Mouse (Mus musculus): ENCODE measurements around the gene Fkbp1a.

Fkbp1a gene

DNA sequence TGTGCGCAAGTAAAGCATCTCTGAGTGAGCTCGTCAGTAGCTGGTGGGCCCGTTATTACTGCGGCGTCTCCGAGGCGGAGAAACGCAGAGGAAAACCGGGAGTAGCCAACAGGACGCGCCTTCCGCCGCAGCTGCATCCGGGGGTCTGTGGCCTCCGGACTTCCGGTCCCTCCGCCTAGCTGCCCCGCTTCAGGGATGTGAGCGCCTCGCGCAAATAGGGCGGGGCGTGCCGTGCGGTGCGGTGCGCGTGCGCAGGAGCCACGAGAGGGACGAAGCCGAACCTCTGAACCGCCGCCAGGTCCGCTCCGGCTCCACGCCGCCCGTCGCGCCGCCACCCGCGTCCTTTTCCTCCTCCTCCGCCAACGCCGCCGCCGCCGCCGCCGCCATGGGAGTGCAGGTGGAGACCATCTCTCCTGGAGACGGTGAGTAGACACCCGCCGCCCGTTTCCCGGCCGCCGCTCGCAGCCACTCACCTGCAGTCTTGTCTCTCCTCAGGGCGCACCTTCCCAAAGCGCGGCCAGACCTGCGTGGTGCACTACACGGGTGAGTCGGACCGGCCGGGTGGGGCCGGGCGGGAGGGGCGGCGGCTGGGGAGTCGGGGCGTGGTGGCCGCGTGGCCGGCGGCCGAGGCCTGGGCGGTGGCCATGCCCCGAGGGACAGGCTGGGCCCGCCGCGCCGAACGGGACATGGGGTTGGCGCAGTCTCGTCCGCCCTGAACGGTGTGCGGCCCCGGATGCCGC, at the start of gene Fkbp1a:
Gene Fkbp1a (plus strand): TSS at position 161 of the 740 bp plus-strand sequence.
- peak; percentile 87 to 94 for DNase-seq (ENCODE audit: low spot score in 2 of 2)

DNA sequence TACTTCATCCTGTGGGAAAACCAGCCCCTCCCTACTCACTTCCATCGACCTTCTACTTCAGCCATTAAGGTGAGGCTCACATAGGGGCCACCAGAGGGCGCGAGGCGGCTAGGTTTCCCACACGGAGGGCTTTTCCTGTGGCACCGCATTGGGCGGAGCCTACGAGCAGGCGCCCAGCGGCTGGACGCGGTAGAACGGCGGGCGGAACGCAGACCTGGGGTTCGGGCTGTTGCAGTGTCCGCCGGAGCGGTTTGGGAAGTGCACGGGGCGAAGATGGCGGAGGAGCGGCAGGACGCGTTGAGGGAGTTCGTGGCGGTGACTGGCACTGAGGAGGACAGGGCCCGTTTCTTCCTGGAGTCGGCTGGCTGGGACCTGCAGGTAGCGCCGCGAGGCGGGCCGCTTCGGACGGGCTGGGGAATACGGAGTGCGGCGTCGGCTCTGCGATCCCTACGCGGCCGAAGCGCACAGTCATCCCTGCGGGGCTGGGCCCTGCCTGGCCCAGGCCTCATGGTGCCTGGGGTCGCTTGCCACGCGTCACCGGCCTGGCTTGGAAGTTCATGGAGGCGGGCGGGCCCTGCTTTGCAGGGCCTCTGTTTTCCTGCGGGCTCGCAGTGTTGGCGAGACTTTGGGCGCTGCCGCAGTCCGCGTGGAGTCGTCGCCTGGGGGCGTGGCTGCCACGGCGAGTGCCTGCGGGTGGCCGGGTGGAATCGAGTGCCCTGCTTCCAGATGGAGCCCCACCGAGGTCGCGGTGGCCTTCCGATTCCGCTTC, 48.1 kb upstream of the Fkbp1a start, which contains the start of gene Nsfl1c:
Gene Nsfl1c (plus strand): TSS at position 148 of the 769 bp plus-strand sequence.
- peak; percentile 95 for DNase-seq (ENCODE audit: low spot score in 2 of 2)

DNA sequence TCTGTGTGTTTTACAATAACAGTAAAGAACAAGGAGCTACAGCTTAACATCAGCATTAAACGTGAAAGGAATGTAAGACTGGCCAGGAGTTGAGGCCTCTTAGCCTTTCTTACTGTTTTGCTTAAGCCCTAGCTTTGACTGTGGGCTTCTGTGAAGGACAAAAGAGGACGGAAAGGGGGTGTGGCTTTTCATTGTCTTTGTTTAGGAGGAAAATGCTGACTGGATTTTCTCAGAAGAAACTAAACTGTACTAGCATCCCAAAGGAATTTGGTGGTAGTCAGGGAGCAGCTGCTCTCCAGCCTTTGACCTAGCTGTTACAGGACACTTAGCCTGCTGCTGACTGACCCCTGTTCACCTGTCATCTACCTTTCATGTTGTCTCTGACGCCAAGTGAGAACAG, 43.9 kb upstream of the Fkbp1a start:
- DNase-seq (ENCODE audit: low spot score in 2 of 2): no peak

DNA sequence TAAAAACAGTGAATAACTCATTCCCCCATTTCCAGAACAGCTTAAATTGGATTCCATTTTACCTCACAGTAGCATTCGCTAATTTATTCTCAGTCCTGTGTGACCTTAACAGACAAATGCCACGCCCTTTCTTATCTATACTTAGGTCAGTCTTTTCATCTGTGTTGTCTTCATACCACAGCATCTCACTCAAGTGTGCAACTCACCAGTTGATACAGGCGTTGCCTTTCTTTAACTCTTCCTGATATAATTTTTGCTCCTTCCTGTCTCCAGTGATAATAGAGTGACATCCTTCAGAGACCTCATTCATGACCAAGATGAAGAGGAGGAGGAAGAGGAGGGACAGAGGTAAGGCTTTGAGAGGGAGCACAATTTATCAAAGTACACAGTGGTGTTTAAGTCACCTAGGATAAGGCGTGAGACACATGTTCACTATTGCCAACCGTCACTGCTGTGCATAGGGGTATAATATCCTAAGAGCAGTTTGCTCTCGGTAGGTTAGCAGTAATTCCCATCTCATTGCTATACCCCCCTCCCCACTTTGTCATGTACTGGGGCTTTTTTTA, 41.8 kb upstream of the Fkbp1a start:
- DNase-seq (ENCODE audit: low spot score in 2 of 2): no peak

DNA sequence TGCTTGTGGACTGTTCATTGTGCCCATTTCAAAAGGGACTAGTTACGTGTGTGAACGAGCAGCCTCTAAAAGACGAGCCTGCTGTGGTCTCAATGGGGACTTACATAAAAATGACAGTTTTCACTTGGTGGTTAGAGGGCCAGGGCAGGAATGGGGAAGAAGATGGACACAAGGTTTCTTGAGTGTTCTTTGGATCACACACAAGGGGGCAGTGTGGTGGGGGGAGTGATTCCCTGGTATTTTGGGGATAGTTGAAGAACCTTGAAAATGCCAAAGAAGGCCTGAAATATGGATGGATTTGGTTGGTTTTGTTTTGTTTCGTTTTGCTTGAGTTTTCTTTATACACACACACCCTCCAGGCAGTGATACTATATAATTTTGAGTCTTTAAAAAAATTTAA, 38.1 kb upstream of the Fkbp1a start:
- DNase-seq (ENCODE audit: low spot score in 2 of 2): no peak

DNA sequence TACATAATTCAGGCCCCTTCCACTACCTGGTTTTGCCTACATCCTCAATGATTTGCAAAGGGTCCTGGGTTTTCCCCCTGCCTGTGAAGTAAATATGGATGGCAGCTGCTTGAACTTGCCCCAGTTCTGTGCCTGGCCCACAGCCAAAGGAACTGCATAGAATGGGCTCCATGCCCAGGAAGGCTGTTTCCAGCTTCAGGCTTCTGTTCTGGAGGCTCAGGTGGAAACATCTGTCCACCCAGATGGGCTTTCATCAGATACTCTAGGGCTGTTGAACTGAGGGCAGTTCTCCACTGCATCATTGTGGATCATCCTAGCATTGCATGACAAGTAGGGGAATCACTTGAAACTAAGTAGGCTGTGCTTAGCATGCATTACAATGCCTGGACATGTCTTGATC, 30.1 kb upstream of the Fkbp1a start:
- peak; percentile 25 to 50 for DNase-seq (ENCODE audit: low spot score in 2 of 2)

DNA sequence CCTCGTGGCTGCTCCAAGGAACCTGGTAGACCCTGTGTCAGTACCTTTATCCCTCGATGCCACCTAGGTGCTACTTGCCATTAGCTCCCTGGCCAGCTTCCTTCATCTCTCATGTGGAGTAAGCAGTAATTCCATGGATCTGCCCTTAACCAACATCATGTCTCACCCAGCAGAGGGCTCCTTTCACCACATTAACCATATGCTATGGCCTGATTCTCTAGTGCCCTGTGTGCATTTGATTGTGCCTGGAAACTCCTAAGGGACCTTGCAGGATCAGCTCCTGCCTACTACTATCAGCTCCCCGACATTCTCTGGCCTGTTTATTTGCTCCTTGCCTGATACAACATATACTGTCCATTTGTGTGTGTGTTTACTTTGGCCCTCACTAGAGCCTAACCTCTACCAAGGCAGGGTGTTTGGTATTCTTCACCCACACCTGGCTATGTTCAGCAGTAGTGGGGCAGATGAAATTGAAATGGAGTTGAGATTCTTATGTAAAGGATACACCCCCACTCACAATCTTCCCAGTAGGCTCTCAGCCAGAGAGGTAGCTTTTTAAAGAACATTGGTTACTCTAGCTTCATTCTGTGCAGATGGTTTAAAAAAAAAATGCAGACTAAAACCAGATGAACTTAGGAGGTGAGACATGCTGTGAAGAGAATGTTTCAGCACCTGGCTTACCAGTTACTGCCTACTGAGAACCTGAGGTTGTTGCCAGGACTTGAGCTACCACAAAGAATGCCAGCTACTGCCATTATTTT, 28.6 kb upstream of the Fkbp1a start:
- no peak for DNase-seq (ENCODE audit: low spot score in 2 of 2)

DNA sequence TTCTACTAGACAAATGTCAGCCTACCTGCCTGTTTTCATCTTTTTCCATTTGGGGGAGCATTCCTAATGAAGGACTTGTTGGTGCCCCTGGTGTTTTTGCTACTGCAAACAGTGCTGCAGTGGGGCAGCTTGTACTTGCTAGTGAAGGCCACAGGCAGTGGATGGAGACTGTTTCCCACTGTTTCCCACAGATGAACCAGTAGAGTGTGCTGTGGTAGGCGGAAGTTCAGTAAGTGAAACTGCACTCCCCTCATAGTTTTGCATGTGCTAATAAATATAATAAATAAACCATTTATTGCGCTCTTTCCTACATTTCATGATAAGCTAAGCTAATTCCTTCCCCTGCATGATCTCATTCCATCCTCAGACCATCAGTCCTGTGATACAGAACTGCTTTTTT, 23.3 kb upstream of the Fkbp1a start:
- DNase-seq (ENCODE audit: low spot score in 2 of 2): no peak

DNA sequence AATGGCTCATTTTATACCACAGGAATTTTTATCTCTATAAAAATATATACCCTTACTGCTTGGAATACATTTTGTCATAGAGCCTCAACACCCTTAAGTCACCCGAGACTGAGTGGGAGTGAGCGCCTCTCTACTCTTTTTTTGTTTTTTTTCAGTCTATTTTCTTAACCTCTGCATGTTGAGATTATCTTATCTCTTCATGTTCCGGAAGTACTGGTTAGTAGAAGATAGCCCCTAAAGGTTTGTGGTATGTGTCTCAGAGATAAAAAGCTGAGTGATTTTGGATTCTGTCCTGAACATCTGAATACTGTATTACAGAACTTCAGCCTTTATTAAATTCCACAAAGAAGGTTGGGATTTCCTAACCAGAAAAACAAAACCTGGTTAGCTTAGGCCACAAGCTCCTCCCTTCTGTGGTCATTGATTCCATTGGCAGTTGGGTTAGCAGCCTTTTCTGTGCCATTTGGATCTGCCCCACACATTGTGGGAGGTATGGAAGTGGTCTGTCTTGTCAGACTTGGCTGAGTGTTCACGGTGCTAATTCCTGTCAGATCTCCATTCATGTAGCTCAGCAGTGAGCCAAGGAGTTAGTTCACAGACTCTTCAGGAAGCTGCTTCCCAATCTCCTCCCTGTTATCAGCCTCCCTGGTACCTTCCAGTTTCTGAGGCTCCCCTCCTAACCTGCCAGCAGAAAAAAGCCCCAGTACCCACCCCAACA, 17.8 kb upstream of the Fkbp1a start:
- no peak for DNase-seq (ENCODE audit: low spot score in 2 of 2)

DNA sequence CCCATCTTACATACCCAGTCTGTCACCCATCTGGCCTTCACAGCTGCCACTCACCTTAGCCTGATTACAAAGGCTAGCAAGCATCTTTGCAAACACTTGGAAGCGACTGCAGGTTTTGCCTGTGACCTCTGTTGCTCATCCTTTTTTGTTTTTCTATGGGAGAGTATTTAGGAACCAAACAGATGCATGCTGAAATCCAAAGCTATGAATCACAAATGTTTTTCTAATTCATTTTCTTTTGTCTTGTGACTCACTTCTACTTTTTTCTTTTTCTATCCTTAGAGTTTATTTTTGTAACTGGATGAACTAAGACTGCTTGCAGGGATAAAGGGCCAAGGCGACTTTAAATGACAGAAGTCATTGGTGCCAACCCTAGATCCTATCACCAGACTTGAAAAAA, 16.8 kb upstream of the Fkbp1a start:
- no peak for DNase-seq (ENCODE audit: low spot score in 2 of 2)

DNA sequence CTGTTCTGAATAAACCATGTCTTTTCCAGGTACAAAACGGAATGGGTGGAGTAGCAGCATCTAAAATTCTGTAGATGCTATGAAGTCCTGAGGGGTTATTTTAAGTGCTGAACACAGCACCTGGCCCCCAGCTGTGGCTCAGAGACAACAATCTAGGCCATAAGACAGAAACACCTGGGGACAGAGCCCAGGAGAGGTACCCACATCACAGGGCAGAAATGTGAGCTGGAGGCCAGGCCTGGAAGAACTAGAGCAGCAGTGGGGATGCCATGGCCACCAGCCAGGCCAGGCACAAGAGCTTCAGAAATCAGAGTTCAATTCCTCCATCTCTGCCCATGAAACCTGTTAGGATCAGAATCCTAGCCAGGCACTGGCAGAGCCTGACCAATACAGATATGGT, 14.2 kb upstream of the Fkbp1a start:
- no peak for DNase-seq (ENCODE audit: low spot score in 2 of 2)

DNA sequence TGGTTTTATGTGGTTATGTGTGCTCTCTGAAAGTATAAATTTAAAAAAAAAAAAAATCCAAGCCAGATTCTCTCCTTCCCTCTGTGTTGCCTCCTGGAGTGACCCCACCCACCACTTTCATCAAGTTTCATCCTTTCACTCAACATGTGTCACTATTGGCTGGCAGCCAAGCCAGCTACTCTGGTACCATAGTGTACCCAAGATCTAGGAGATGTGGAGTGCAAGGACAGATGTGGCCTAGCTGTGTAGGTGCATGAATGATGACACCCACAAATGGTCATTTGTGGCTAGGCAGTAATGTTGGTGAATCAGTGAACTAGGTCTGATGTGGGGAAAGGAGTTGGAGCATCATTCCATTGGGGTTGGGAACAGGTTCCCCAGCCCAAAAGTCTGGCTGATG, 13.1 kb upstream of the Fkbp1a start:
- DNase-seq (ENCODE audit: low spot score in 2 of 2): no peak

DNA sequence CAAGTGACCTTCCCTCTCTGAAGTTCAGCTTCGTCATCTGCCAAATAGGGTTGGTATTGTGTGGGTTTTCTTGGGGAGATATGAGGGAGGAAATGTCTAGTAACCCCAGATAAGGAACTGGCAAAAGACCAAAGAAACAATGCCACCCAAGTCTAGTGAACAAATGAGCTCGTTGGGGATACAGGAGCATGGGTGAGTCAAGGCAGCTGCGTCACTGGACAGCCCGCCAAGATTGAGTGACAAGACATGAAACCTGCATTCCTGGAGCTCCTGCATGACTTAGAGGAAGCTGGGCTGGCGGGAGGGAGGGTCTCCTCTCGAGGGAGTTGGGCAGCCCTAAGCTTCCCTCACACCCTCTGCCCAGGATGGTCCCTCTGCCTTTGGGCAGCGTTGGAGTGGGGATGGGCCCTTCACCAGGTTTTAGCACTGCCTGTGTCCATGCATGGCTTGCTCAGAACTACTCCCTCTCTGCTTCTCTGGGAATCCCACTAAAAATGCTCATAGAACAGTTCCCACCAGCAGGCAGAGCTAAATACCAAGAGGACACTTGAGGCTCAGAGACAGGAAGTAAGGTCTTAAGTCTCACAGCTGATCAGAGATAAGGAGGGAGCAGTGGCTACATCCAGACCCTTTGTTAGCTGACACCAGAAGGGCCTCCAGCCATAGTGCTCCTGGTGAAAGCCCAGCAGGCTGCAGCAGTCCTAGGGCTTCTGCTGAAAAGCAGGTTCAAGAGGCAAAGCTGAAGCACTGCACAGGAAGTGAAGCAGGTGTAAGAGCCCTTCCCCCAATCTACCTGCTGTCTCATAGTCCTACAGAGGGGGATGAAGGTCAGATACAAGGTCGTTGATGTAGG, 11.7 kb upstream of the Fkbp1a start:
- DNase-seq (ENCODE audit: low spot score in 2 of 2): no peak

DNA sequence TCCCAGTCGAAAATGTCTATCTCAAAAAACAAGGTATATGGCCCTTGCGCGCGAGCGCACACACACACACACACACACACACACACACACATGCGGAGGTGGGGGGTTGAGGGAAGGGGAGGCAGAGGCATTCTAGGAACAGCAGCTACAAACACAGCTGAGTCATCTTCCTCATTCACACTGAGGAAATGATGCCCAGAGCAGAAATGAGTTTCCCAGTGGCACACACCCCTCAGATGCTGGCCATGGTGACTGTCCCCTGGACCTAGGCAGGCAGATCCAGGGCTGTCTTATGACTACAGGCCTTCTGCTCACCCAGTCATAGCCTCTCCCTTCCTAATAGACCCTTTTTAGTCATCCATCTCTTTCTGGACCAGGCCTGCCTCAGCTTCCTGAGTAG, 8.7 kb upstream of the Fkbp1a start:
- DNase-seq (ENCODE audit: low spot score in 2 of 2): no peak

DNA sequence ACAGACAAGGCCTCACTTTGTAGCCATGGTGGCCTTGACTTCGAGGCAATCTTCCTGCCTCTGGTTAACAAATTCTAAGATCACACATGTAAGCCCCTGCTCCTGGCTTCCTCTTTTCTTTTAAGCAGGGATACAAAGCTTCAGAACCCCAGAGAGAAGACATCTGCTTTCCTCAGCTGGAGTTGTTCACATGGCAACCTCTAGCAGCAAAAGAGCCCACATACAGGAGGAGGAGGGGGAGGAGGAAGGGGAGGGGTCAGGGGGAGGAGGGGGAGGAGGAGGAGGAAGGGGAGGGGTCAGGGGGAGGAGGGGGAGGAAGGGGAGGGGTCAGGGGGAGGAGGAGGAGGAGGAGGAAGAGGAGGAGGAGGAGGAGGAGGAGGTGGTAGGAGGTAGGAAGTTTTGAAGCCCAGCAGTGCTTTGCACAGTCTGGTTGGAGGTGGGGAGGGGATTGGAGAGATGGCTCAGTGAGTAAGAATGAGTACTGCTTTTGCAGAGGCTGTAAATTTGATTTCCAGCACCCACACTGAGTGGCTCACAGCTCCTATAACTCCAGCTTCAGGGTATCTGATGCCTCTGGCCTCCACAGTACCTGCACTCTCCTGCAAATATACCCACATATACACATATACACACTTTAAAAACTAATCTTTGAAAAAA, 6.2 kb upstream of the Fkbp1a start:
- DNase-seq (ENCODE audit: low spot score in 2 of 2): no peak

DNA sequence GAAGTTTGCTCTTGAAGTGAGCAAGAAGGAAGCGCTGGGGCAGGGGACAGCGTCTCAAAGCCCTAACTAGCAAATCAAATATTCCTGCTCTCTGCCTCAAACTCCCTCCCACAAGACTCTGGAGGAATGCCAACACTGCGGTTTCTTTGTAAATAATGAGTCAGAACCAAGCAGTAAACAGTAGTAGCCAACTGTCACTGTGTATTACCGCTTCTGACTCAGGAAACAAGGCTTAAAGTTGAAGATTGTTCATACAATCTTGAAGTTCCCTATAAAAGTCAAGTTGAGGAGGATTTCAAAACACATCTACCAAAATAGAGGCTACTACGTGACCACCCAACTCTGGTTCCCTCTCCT, 5.7 kb upstream of the Fkbp1a start:
- peak in 1 of 2 experiments; percentile 52 for DNase-seq (ENCODE audit: low spot score in 2 of 2)

DNA sequence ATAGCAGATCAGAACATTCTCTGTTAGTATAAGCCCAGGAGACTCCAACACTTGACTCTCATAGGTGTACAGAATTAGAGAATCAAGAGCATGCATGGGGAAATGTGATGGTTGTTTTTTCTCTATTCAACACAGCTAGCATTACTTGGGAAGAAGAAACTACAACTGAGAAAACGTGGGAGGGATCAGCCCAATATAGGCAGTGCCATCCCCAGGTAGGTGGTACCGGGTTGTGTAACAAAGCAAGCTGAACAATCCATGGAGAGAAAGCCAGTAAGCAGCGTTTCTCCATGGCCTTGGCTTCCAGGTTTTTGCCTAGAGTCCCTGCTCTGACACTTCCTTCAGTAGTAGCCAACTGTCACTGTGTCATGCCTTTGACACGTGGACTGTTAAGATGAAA, 3.6 kb upstream of the Fkbp1a start:
- no peak for DNase-seq (ENCODE audit: low spot score in 2 of 2)

DNA sequence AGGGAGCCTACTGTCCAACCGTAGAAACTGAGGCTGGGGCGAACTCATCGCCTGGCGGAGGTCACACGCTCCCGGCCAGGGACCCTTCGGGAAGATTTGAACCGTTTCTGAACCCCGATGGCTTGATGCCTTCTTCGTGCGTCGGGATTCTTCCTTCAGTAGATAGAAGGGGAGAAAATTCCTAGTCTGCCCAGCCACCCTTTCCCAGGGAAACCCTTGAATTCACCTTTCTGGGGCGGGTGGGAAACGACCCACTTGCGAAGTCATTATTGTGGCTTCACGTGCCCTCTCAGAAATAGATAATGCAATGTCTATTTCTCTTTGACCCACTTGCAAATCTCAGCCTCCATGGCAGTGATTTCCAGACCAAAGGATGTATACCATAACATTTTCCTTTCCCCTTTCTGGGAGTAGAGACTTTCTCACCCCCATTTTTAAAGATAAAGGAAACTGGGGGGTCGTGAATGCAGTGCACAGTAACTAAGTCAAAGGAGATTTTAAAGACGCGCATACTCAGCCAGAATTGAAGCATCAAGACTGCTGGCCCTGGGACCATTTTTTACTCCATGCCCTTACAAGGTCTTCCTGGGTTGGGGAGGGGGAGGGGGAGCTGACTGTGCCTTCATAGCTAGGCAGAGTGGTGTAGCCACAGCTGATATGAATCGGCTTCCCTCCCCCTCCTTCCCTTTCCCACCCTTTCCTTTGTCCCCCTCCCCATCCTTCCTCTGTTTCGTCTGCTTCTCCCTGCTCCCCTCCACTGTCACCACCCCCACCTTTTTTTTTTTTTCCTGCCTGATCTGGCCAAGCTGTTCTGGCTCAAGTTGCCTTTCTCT, 996 bp downstream of the Fkbp1a start:
- DNase-seq (ENCODE audit: low spot score in 2 of 2): no peak

DNA sequence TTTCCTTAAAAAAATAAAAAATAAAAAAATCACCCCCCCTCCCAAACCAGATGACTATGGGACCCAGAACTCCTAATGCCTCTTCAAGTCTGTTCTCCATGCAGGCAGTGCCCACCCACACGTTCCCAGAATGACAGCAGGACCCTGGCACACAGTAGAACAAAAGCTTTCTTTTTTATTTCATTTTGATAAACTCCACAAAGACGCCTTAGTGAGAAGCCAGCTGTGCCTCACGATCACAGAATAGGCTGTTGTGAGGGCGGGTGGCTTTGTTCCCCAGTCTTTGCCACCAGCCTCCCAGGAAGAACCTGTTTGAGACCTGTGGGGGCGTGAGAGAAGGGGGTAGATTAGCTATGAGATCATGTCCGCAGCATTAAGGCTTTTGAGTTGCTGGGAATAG, 2.4 kb downstream of the Fkbp1a start:
- no peak for DNase-seq (ENCODE audit: low spot score in 2 of 2)

All from frontal cortex, postnatal 25 days (tissue).